Mouse (Mus musculus): ENCODE measurements at regions not wholly inside any gene's neighbourhood (a gene's known extent, or its start where the extent isn't known, plus 50 kb on each side); places are given as distances from the start of the nearest gene placed in this dataset.

DNA sequence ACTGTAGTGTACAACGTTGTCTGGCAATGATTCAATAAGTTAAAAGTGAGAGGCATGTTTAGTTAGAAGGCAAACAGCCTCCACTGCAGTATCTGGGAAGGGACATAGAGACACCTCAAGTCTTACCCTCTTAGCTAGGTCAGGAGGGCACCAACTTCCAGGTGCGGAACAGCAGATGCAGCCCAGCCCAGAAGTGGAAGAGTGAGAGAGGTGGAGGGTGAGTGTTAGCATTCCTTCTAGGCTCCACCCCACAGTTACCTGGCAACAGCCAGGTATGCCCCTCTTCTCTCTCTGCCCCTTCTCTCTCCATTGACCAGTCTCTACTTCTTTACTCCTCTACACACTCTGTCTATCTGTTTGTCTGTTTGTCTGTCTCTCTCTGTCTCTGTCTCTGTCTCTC lies 80.1 kb downstream of the Irx2 start:
- TF ChIP-seq CTCF (IDR thresholded peaks at IDR 0.05; ENCODE audit: low read depth), result no peak
- no peak for TF ChIP-seq EP300 (optimal IDR thresholded peaks at IDR 0.05)

Data from stomach, postnatal 0 days (tissue).